Mouse (Mus musculus): ENCODE results near the gene Bsg. TPM values are rescaled to one million over a fixed set of nuclear protein-coding genes. Genes with fewer than 3 reads are reported as not detected.
A peak's percentile ranks its signal among the peaks of the same experiment; 100 is the strongest.

The Bsg gene
- polyA plus RNA-seq, 1 experiment from 2014 or later = 1,200 TPM

DNA sequence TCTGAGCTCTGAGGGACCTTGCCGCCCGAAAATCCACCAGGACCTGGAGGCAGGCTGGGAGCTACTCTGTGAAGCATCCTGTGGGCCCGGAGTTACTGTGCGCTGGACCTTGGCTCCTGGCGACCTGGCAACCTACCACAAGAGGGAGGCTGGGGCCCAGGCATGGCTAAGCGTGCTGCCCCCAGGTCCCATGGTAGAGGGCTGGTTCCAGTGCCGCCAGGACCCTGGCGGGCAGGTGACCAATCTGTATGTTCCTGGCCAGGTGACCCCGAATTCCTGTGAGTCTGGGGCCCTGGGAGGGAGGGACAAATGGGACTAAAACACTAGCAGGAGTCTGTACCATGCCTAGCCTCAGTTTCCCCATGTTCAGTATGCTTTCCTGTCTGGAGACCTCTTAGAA, 37.8 kb upstream of the Bsg start:
- Histone ChIP-seq H3K4me1 (ENCODE audit: control insufficient read depth in 2 of 2, insufficient read depth in 2 of 2, low read length in 2 of 2) (peaks cover 8 to 9% of the 10 kb centered on the region in 2 experiments), H3K4me3 (ENCODE audit: control insufficient read depth in 1 of 2, insufficient read depth in 1 of 2, low read depth in 1 of 2, low read length in 2 of 2) (no peak overlapping the region), H3K9me3 (ENCODE audit: control insufficient read depth, low read length) (no peaks in the 10 kb centered on the region), H3K27ac (replicated peaks in 1 of 2; ENCODE audit: control insufficient read depth in 1 of 2, insufficient read depth in 1 of 2, low read depth in 2 of 2, low read length in 2 of 2) (no peak overlapping the region), H3K9ac (ENCODE audit: low read length) (no peak overlapping the region), H3K36me3 (ENCODE audit: control insufficient read depth, insufficient read depth, low read length) (no peaks in the 10 kb centered on the region), H3K4me2 (ENCODE audit: low read length) (no peak overlapping the region), H3K27me3 (ENCODE audit: control insufficient read depth, insufficient read depth, low read length) (no peaks in the 10 kb centered on the region)
- ATAC-seq (ENCODE audit: insufficient number of reproducible peaks, insufficient read depth, low FRiP score, low read depth) = no peak
- 57% methylated on average over 9 of the region's 9 CpGs for WGBS

DNA sequence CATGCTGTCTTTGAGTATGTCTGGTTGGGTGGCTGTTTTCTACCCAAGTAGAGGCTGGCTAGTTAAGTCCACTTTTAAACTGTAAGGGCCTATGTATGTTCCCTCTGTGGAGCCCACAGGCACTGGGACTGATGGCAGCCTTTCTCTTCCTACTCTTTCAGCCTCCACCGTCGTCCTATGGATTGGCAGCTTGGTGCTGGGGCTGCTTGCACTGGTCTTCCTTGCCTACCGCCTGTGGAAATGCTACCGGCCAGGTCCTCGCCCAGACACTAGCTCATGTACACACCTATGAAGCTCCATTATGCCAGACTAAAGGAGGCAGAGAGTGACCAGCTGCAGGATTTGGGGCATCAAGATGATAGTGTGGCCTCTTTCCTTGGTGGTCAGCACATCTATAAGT, 36.2 kb upstream of the Bsg start:
- H3K9me3 ChIP-seq (ENCODE audit: control insufficient read depth, low read length) = no peaks in the 10 kb centered on the region
- H3K4me1 ChIP-seq (ENCODE audit: control insufficient read depth in 2 of 2, insufficient read depth in 2 of 2, low read length in 2 of 2) = peaks cover 5 to 9% of the 10 kb centered on the region in 2 experiments
- H3K36me3 ChIP-seq (ENCODE audit: control insufficient read depth, insufficient read depth, low read length) = no peaks in the 10 kb centered on the region
- H3K27ac ChIP-seq (replicated peaks in 1 of 2; ENCODE audit: control insufficient read depth in 1 of 2, insufficient read depth in 1 of 2, low read depth in 2 of 2, low read length in 2 of 2) = no peak overlapping the region
- H3K4me3 ChIP-seq (ENCODE audit: control insufficient read depth in 1 of 2, insufficient read depth in 1 of 2, low read depth in 1 of 2, low read length in 2 of 2) = no peak overlapping the region
- no peak for ATAC-seq (ENCODE audit: insufficient number of reproducible peaks, insufficient read depth, low FRiP score, low read depth)
- no peaks in the 10 kb centered on the region for H3K27me3 ChIP-seq (ENCODE audit: control insufficient read depth, insufficient read depth, low read length)
- no peak overlapping the region for H3K4me2 ChIP-seq (ENCODE audit: low read length)
- H3K9ac ChIP-seq (ENCODE audit: low read length) = no peak overlapping the region
- 82% methylated on average over 5 of the region's 5 CpGs for WGBS

- no peaks in the 10 kb centered on the region for H3K9me3 ChIP-seq (ENCODE audit: control insufficient read depth, low read length)
Observed at GRCm38 (mm10) chr10:79668771-79669575, 35.3 kb upstream of the Bsg start, which contains the start of gene Tpgs1. TSS of gene Tpgs1 (plus strand) at chr10:79669369.

GRCm38 (mm10) chr10:79669576-79670057, 34.7 kb upstream of the Bsg start:
- Histone ChIP-seq H3K27me3 (ENCODE audit: control insufficient read depth, insufficient read depth, low read length) (no peaks in the 10 kb centered on the region), H3K9me3 (ENCODE audit: control insufficient read depth, low read length) (no peaks in the 10 kb centered on the region), H3K9ac (ENCODE audit: low read length) (peak overlapping the region; percentile 82), H3K4me3 (ENCODE audit: control insufficient read depth in 1 of 2, insufficient read depth in 1 of 2, low read depth in 1 of 2, low read length in 2 of 2) (peak overlapping the region; percentile 84 to 86), H3K27ac (replicated peaks in 1 of 2; ENCODE audit: control insufficient read depth in 1 of 2, insufficient read depth in 1 of 2, low read depth in 2 of 2, low read length in 2 of 2) (peak overlapping the region; percentile 84 to 90), H3K36me3 (ENCODE audit: control insufficient read depth, insufficient read depth, low read length) (no peaks in the 10 kb centered on the region), H3K4me2 (ENCODE audit: low read length) (peak overlapping the region; percentile 89), H3K4me1 (ENCODE audit: control insufficient read depth in 2 of 2, insufficient read depth in 2 of 2, low read length in 2 of 2) (peaks cover 5 to 9% of the 10 kb centered on the region in 2 experiments)
- ATAC-seq (ENCODE audit: insufficient number of reproducible peaks, insufficient read depth, low FRiP score, low read depth) = peak; percentile 58
- under 1% methylated on average over 47 of the region's 47 CpGs for WGBS

More at GRCm38 (mm10) chr10:79668771-79669575, 35.3 kb upstream of the Bsg start, which contains the start of gene Tpgs1:
- peak; percentile 57 for ATAC-seq (ENCODE audit: insufficient number of reproducible peaks, insufficient read depth, low FRiP score, low read depth)
- Histone ChIP-seq H3K36me3 (ENCODE audit: control insufficient read depth, insufficient read depth, low read length) (no peaks in the 10 kb centered on the region), H3K9ac (ENCODE audit: low read length) (peak within 1 kb of the TSS; percentile 82), H3K4me1 (ENCODE audit: control insufficient read depth in 2 of 2, insufficient read depth in 2 of 2, low read length in 2 of 2) (peaks cover 5 to 9% of the 10 kb centered on the region in 2 experiments), H3K4me2 (ENCODE audit: low read length) (peak within 1 kb of the TSS; percentile 89), H3K27me3 (ENCODE audit: control insufficient read depth, insufficient read depth, low read length) (no peaks in the 10 kb centered on the region), H3K27ac (replicated peaks in 1 of 2; ENCODE audit: control insufficient read depth in 1 of 2, insufficient read depth in 1 of 2, low read depth in 2 of 2, low read length in 2 of 2) (peak within 1 kb of the TSS; percentile 84 to 90), H3K4me3 (ENCODE audit: control insufficient read depth in 1 of 2, insufficient read depth in 1 of 2, low read depth in 1 of 2, low read length in 2 of 2) (peak within 1 kb of the TSS; percentile 84 to 86)
- under 1% methylated on average over 45 of the region's 45 CpGs for WGBS

DNA sequence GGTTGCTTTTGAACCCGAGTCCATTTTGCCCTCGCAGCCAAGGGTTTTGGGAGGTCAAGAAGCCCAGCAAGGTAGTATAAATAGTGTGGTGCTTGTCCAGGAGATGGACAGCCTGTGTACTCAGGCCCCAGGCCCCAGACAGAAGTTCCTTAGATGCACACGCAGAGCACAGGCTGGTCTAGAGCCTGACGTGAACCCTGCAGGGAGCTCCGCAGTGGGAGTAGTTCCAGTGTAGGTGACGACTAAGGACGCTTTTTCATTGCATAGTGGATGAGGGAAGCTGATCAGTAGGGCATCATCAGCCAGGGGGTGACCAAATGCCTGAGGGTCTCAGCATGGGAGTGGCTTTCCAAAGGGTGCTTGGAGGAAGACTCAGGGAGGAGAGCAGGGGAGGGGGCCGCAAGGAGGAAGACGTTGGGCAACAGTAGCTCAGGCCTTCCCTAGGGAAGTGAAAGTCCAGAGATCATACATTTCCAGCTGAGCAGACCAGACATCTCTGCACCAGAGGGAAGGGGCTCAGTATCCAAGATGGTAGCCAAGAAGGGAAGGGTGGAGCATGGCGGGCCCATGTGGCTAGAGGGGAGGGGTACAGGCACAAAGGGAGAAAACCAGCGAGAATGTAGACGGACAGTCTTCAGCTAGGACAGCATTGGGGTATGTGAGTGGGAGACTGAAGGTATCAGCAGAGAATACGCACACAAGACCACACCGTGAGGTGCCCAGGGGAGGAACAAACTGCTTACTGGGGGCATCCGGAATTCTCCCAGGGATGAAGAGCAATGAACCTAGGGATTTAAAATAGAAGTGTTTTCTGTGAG, 34.0 kb upstream of the Bsg start:
- ATAC-seq (ENCODE audit: insufficient number of reproducible peaks, insufficient read depth, low FRiP score, low read depth) = peak; percentile 33; the same call in 1 of the 2 replicates
- WGBS = 39% methylated on average over 15 of the region's 15 CpGs

DNA sequence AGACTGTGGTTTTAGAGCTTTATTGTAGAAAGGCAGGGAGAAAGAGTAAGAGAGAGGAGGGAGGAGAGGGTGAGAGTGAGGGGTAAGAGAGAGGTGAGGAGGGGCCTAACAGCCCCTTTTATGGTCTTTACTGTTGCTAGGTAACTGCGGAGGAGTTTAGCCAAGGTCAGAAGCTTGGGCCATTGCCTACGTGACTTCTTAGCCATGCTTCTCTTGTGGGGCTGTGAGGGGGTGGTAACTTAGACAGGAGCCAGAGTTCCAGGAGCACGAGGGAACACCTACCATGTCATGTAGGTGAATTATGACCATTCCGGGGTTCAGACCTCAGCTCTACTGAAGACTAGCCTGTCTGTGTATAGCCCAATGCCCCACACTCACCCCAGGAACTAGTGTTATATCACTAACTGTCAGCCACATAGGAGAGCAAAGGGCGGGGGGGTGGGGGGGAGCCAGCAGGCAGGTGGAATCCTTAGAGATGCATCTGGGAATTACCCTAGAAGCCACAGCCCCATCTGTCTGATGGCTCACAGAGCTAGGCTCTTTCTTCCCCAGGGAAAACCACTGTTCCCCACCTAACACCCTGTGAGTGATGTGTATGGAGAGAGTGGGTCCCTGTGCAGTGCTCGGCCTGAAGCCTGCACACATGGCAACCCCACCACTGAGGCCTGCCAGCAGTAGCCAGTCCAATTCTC, 32.7 kb upstream of the Bsg start:
- Histone ChIP-seq H3K36me3 (ENCODE audit: control insufficient read depth, insufficient read depth, low read length) (no peaks in the 10 kb centered on the region), H3K9ac (ENCODE audit: low read length) (no peak overlapping the region), H3K9me3 (ENCODE audit: control insufficient read depth, low read length) (no peaks in the 10 kb centered on the region), H3K4me1 (ENCODE audit: control insufficient read depth in 2 of 2, insufficient read depth in 2 of 2, low read length in 2 of 2) (peaks cover 9 to 12% of the 10 kb centered on the region in 2 experiments), H3K4me2 (ENCODE audit: low read length) (no peak overlapping the region), H3K4me3 (ENCODE audit: control insufficient read depth in 1 of 2, insufficient read depth in 1 of 2, low read depth in 1 of 2, low read length in 2 of 2) (no peak overlapping the region), H3K27me3 (ENCODE audit: control insufficient read depth, insufficient read depth, low read length) (no peaks in the 10 kb centered on the region), H3K27ac (replicated peaks in 1 of 2; ENCODE audit: control insufficient read depth in 1 of 2, insufficient read depth in 1 of 2, low read depth in 2 of 2, low read length in 2 of 2) (no peak overlapping the region)
- 83% methylated on average over 6 of the region's 6 CpGs for WGBS
- ATAC-seq (ENCODE audit: insufficient number of reproducible peaks, insufficient read depth, low FRiP score, low read depth) = no peak

More for the DNA sequence above, 34.0 kb upstream of the Bsg start:
- H3K27ac ChIP-seq (replicated peaks in 1 of 2; ENCODE audit: control insufficient read depth in 1 of 2, insufficient read depth in 1 of 2, low read depth in 2 of 2, low read length in 2 of 2) = peak overlapping the region in 1 of 2 experiments; percentile 90; a peak in 1 of 4 replicates
- H3K4me1 ChIP-seq (ENCODE audit: control insufficient read depth in 2 of 2, insufficient read depth in 2 of 2, low read length in 2 of 2) = peaks cover 5 to 9% of the 10 kb centered on the region in 2 experiments
- H3K4me2 ChIP-seq (ENCODE audit: low read length) = peak overlapping the region; percentile 89
- no peaks in the 10 kb centered on the region for H3K36me3 ChIP-seq (ENCODE audit: control insufficient read depth, insufficient read depth, low read length)
- peak overlapping the region; percentile 84 to 86 for H3K4me3 ChIP-seq (ENCODE audit: control insufficient read depth in 1 of 2, insufficient read depth in 1 of 2, low read depth in 1 of 2, low read length in 2 of 2)
- no peaks in the 10 kb centered on the region for H3K27me3 ChIP-seq (ENCODE audit: control insufficient read depth, insufficient read depth, low read length)
- peak overlapping the region; percentile 82 for H3K9ac ChIP-seq (ENCODE audit: low read length)
- H3K9me3 ChIP-seq (ENCODE audit: control insufficient read depth, low read length) = no peaks in the 10 kb centered on the region

GRCm38 (mm10) chr10:79672088-79672455, 32.2 kb upstream of the Bsg start:
- ATAC-seq (ENCODE audit: insufficient number of reproducible peaks, insufficient read depth, low FRiP score, low read depth) = no peak
- Histone ChIP-seq H3K9ac (ENCODE audit: low read length) (no peak overlapping the region), H3K9me3 (ENCODE audit: control insufficient read depth, low read length) (no peaks in the 10 kb centered on the region), H3K27ac (replicated peaks in 1 of 2; ENCODE audit: control insufficient read depth in 1 of 2, insufficient read depth in 1 of 2, low read depth in 2 of 2, low read length in 2 of 2) (no peak overlapping the region), H3K27me3 (ENCODE audit: control insufficient read depth, insufficient read depth, low read length) (no peaks in the 10 kb centered on the region), H3K36me3 (ENCODE audit: control insufficient read depth, insufficient read depth, low read length) (no peaks in the 10 kb centered on the region), H3K4me2 (ENCODE audit: low read length) (no peak overlapping the region), H3K4me1 (ENCODE audit: control insufficient read depth in 2 of 2, insufficient read depth in 2 of 2, low read length in 2 of 2) (peaks cover 9 to 13% of the 10 kb centered on the region in 2 experiments), H3K4me3 (ENCODE audit: control insufficient read depth in 1 of 2, insufficient read depth in 1 of 2, low read depth in 1 of 2, low read length in 2 of 2) (no peak overlapping the region)
- 75% methylated on average over 3 of the region's 3 CpGs for WGBS
